Mouse (Mus musculus): ENCODE data around the gene Ccdc34. TPM values are rescaled to one million over a fixed set of nuclear protein-coding genes. Genes with fewer than 3 reads are reported as not detected.

Ccdc34 gene
- polyA plus RNA-seq, 1 experiment from 2014 or later, result 55.8 TPM

- Histone ChIP-seq H3K9ac (replicated peaks) (no peak overlapping the region), H3K4me2 (replicated peaks) (no peak overlapping the region), H3K4me1 (no peaks in the 10 kb centered on the region), H3K36me3 (no peaks in the 10 kb centered on the region), H3K27me3 (no peaks in the 10 kb centered on the region), H3K9me3 (no peaks in the 10 kb centered on the region), H3K27ac (replicated peaks) (no peak overlapping the region), H3K4me3 (no peak overlapping the region)
- 93% methylated on average over 8 of the region's 8 CpGs for WGBS
- ATAC-seq (ENCODE audit: low FRiP score, low read depth), result no peak
These were observed 193.2 kb downstream of the Ccdc34 start for GRCm38 (mm10) chr2:110210508-110211496.

GRCm38 (mm10) chr2:110214278-110214677 lies 196.7 kb downstream of the Ccdc34 start:
- Histone ChIP-seq H3K9me3 (no peaks in the 10 kb centered on the region), H3K4me2 (replicated peaks) (no peak overlapping the region), H3K4me3 (no peak overlapping the region), H3K27me3 (no peaks in the 10 kb centered on the region), H3K27ac (replicated peaks) (no peak overlapping the region), H3K9ac (replicated peaks) (no peak overlapping the region), H3K4me1 (no peaks in the 10 kb centered on the region), H3K36me3 (no peaks in the 10 kb centered on the region)
- 82% methylated on average over 4 of the region's 4 CpGs for WGBS
- ATAC-seq (ENCODE audit: low FRiP score, low read depth), result no peak

GRCm38 (mm10) chr2:110214991-110215684 lies 197.5 kb downstream of the Ccdc34 start:
- Histone ChIP-seq H3K27ac (replicated peaks) (no peak overlapping the region), H3K9ac (replicated peaks) (no peak overlapping the region), H3K4me2 (replicated peaks) (no peak overlapping the region), H3K4me1 (no peaks in the 10 kb centered on the region), H3K36me3 (no peaks in the 10 kb centered on the region), H3K27me3 (no peaks in the 10 kb centered on the region), H3K4me3 (no peak overlapping the region), H3K9me3 (no peaks in the 10 kb centered on the region)
- WGBS, result 76% methylated on average over 9 of the region's 9 CpGs
- ATAC-seq (ENCODE audit: low FRiP score, low read depth), result no peak

GRCm38 (mm10) chr2:110215685-110216058 lies 198.1 kb downstream of the Ccdc34 start:
- WGBS, result 86% methylated on average over 3 of the region's 3 CpGs
- H3K27me3 ChIP-seq, result no peaks in the 10 kb centered on the region
- H3K4me1 ChIP-seq, result no peaks in the 10 kb centered on the region
- no peak overlapping the region for H3K9ac ChIP-seq (replicated peaks)
- no peaks in the 10 kb centered on the region for H3K36me3 ChIP-seq
- ATAC-seq (ENCODE audit: low FRiP score, low read depth), result no peak
- no peak overlapping the region for H3K4me2 ChIP-seq (replicated peaks)
- no peak overlapping the region for H3K4me3 ChIP-seq
- no peaks in the 10 kb centered on the region for H3K9me3 ChIP-seq
- H3K27ac ChIP-seq (replicated peaks), result no peak overlapping the region

GRCm38 (mm10) chr2:110220492-110220891 lies 202.9 kb downstream of the Ccdc34 start:
- Histone ChIP-seq H3K4me1 (no peaks in the 10 kb centered on the region), H3K4me2 (replicated peaks) (no peak overlapping the region), H3K9ac (replicated peaks) (no peak overlapping the region), H3K4me3 (no peak overlapping the region), H3K9me3 (no peaks in the 10 kb centered on the region), H3K27ac (replicated peaks) (no peak overlapping the region), H3K27me3 (no peaks in the 10 kb centered on the region), H3K36me3 (no peaks in the 10 kb centered on the region)
- 80% methylated on average over 1 of the region's 1 CpGs for WGBS
- ATAC-seq (ENCODE audit: low FRiP score, low read depth), result no peak

GRCm38 (mm10) chr2:110222793-110223192 lies 205.2 kb downstream of the Ccdc34 start:
- ATAC-seq (ENCODE audit: low FRiP score, low read depth), result no peak
- Histone ChIP-seq H3K27ac (replicated peaks) (no peak overlapping the region), H3K4me1 (no peaks in the 10 kb centered on the region; the same call in 1 of the 2 replicates), H3K9me3 (no peaks in the 10 kb centered on the region), H3K4me3 (no peak overlapping the region), H3K27me3 (no peaks in the 10 kb centered on the region), H3K36me3 (no peaks in the 10 kb centered on the region), H3K4me2 (replicated peaks) (no peak overlapping the region), H3K9ac (replicated peaks) (no peak overlapping the region)
- 85% methylated on average over 2 of the region's 2 CpGs for WGBS

Other genes with a start within 250 kb of the Ccdc34 start
- 159 and 172 TPM in 2 replicates for gene Lin7c, start 127.0 kb upstream of the Ccdc34 start, polyA plus RNA-seq (2016; fragmentation: Nextera tagmentation; extraction: Ambion mirVana)
- gene Lgr4, start 100.2 kb upstream of the Ccdc34 start, polyA plus RNA-seq (2016; fragmentation: Nextera tagmentation; extraction: Ambion mirVana), result 15.0 and 16.8 TPM in 2 replicates

All from midbrain, embryonic 12.5 days (tissue).